Mouse (Mus musculus) myocyte (in vitro differentiated cells): ENCODE results near the gene Tmem132d. TPM values are rescaled to one million over a fixed set of nuclear protein-coding genes. Genes with fewer than 3 reads are reported as not detected.

Experiments used
- H3K27me3 ChIP-seq: one replicate; pipeline ENCODE4 v1.6.1; 2011; ENCODE audit not compliant: control insufficient read depth, insufficient read depth, insufficient read length
- H3K36me3 ChIP-seq: one replicate; pipeline ENCODE4 v1.6.1; 2011; ENCODE audit not compliant: control insufficient read depth, insufficient read depth
- H3K4me2 ChIP-seq: one replicate; pipeline ENCODE4 v1.6.1; 2011; ENCODE audit warnings: low read depth, control low read depth
- H3K4me3 ChIP-seq: one replicate; pipeline ENCODE4 v1.5.1; 2011; ENCODE audit warnings: mild to moderate bottlenecking, control low read depth, moderate library complexity
- H3K79me2 ChIP-seq: one replicate; pipeline ENCODE4 v1.6.1; 2011; ENCODE audit not compliant: control insufficient read depth, insufficient read depth
- H3ac ChIP-seq: one replicate; pipeline ENCODE4 v1.6.1; 2011; ENCODE audit not compliant: control insufficient read depth, insufficient read length
- CEBPB ChIP-seq: IDR thresholded peaks from 2 replicates; pipeline ENCODE4 v1.6.1; 2011; ENCODE audit warnings: mild to moderate bottlenecking, moderate library complexity; ENCODE audit not compliant: poor library complexity, insufficient read depth, severe bottlenecking
- E2F4 ChIP-seq: IDR thresholded peaks from one replicate; pipeline ENCODE4 v1.6.1; 2011; ENCODE audit warnings: mild to moderate bottlenecking, control low read depth, moderate library complexity; ENCODE audit not compliant: insufficient read depth
- MAX ChIP-seq: IDR thresholded peaks from one replicate; pipeline ENCODE4 v1.6.1; 2011; ENCODE audit warnings: low read depth, mild to moderate bottlenecking, control low read depth
- MYOD1 ChIP-seq, 3 experiments: IDR thresholded peaks; one replicate each; pipeline ENCODE4 v1.6.1; 2011; ENCODE audit warnings: control low read depth in 2 of 3, low read depth in 2 of 3, mild to moderate bottlenecking in 2 of 3, moderate library complexity in 1 of 3; ENCODE audit not compliant: insufficient read length in 2 of 3, control insufficient read depth in 1 of 3
- MYOG ChIP-seq, 3 experiments: IDR thresholded peaks; one replicate each; pipeline ENCODE4 v1.6.1; 2011; ENCODE audit warnings: control low read depth in 2 of 3, low read depth in 2 of 3, mild to moderate bottlenecking in 2 of 3; ENCODE audit not compliant: insufficient read length in 2 of 3, control insufficient read depth in 1 of 3, insufficient read depth in 1 of 3
- POLR2A ChIP-seq: IDR thresholded peaks from one replicate; pipeline ENCODE4 v1.6.1; 2011; ENCODE audit warnings: low read depth, mild to moderate bottlenecking, control low read depth, moderate library complexity; ENCODE audit not compliant: insufficient read length
- POLR2AphosphoS2 ChIP-seq: IDR thresholded peaks from one replicate; pipeline ENCODE4 v1.6.1; 2011; ENCODE audit warnings: low read depth, control low read depth; ENCODE audit not compliant: insufficient read length
- REST ChIP-seq: IDR thresholded peaks from one replicate; pipeline ENCODE4 v1.6.1; 2011; ENCODE audit warnings: mild to moderate bottlenecking, control low read depth, moderate library complexity; ENCODE audit not compliant: insufficient read depth, insufficient read length
- SRF ChIP-seq: IDR thresholded peaks from one replicate; pipeline ENCODE4 v1.6.1; 2011; ENCODE audit warnings: low read depth; ENCODE audit not compliant: control insufficient read depth, insufficient read length
- TCF12 ChIP-seq: IDR thresholded peaks from one replicate; pipeline ENCODE4 v1.6.1; 2011; ENCODE audit warnings: mild to moderate bottlenecking, control low read depth; ENCODE audit not compliant: poor library complexity, insufficient read depth, severe bottlenecking
- TCF3 ChIP-seq: IDR thresholded peaks from one replicate; pipeline ENCODE4 v1.6.1; 2011; ENCODE audit warnings: low read depth, control low read depth; ENCODE audit not compliant: insufficient read length
- USF1 ChIP-seq: IDR thresholded peaks from one replicate; pipeline ENCODE4 v1.6.1; 2011; ENCODE audit warnings: low read depth, mild to moderate bottlenecking, control low read depth, moderate library complexity
- polyA plus RNA-seq: library from polyadenylated mRNA; unstranded; fragments of >200 nt; fragmentation: generic; extraction: Trizol; gene quantifications from one replicate; pipeline ENCODE4 v1.2.1, GENCODE M21; 2012; ENCODE audit warnings: missing spikeins

Tmem132d gene
- polyA plus RNA-seq, 1 experiment: not detected

- no peak overlapping the region for H3K4me2 ChIP-seq
- no peak overlapping the region for H3ac ChIP-seq
- no peaks in the 10 kb centered on the region for H3K79me2 ChIP-seq
- no peaks in the 10 kb centered on the region for H3K27me3 ChIP-seq
- H3K4me3 ChIP-seq: no peak overlapping the region
- TF ChIP-seq MAX: no peak
- no peak for TF ChIP-seq CEBPB
- no peaks in the 10 kb centered on the region for H3K36me3 ChIP-seq
Measured at GRCm38 (mm10) chr5:128443848-128444247, 11.0 kb upstream of the Tmem132d start.

GRCm38 (mm10) chr5:128441121-128441520 is 8.2 kb upstream of the Tmem132d start:
- H3K4me2 ChIP-seq: no peak overlapping the region
- H3K79me2 ChIP-seq: no peaks in the 10 kb centered on the region
- H3K27me3 ChIP-seq: no peaks in the 10 kb centered on the region
- no peak for TF ChIP-seq POLR2A
- TF ChIP-seq E2F4: no peak
- no peak for TF ChIP-seq SRF
- no peak for TF ChIP-seq CEBPB
- H3ac ChIP-seq: no peak overlapping the region
- no peaks in the 10 kb centered on the region for H3K36me3 ChIP-seq
- H3K4me3 ChIP-seq: no peak overlapping the region

DNA sequence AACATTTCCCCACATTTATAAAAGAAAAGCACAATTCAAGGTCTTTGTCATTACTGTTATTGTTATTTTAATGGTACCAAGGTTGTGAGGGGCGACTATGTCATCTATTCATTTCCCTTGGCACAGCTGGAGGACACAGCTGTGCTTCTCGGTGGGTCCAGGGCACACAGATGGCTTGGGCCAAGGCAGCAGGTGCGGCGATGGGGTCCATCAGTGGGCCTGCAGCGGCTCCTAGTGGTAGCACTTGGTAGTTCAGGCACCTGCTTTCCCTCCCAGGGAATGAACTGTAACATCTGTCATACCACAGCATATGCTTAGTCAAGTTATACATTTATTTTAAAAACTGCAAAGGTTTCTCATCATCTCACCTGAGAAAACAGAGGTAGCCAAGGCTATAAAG is 7.0 kb upstream of the Tmem132d start:
- Histone ChIP-seq H3K36me3 (no peaks in the 10 kb centered on the region), H3ac (no peak overlapping the region), H3K4me2 (no peak overlapping the region), H3K79me2 (no peaks in the 10 kb centered on the region), H3K27me3 (no peaks in the 10 kb centered on the region), H3K4me3 (no peak overlapping the region)
- TF ChIP-seq TCF3 (no peak), CEBPB (no peak), POLR2A (no peak), SRF (no peak)

DNA sequence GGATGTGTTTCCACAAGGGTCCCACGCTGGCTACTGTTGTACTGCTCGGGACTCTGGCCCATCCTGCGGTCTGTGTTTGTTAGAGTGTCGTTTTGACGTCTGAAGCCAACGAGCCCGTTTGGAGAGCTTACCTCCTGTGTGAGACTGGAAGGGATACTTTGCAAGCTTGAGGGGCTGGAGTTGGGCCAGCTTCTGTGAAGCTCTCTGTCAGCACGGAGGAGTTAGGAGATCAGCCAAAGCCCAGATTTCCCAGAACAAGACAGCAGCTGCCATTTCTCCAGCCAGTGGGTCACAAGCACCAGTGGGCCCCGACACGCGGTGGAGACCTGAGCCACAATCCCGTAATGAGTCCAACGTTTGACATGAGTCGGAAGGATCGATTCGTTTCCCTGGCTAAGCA is 5.2 kb upstream of the Tmem132d start:
- H3K36me3 ChIP-seq: no peaks in the 10 kb centered on the region
- H3K4me2 ChIP-seq: no peak overlapping the region
- H3K79me2 ChIP-seq: no peaks in the 10 kb centered on the region
- H3K4me3 ChIP-seq: no peak overlapping the region
- TF ChIP-seq MYOG (IDR thresholded peaks at IDR 0.05; ENCODE audit: control insufficient read depth in 1 of 3, insufficient read depth in 1 of 3, insufficient read length in 2 of 3, low read depth in 2 of 3) (no peak), USF1 (no peak), MYOD1 (IDR thresholded peaks at IDR 0.05; ENCODE audit: control insufficient read depth in 1 of 3, insufficient read length in 2 of 3, low read depth in 2 of 3) (no peak), REST (no peak), E2F4 (no peak), TCF12 (no peak), CEBPB (no peak), MAX (no peak), SRF (no peak), POLR2AphosphoS2 (no peak)
- H3ac ChIP-seq: no peak overlapping the region
- H3K27me3 ChIP-seq: no peaks in the 10 kb centered on the region

- Histone ChIP-seq H3K36me3 (no peaks in the 10 kb centered on the region), H3K27me3 (no peaks in the 10 kb centered on the region), H3K4me2 (no peak overlapping the region), H3K4me3 (no peak overlapping the region), H3ac (no peak overlapping the region), H3K79me2 (no peaks in the 10 kb centered on the region)
- TF ChIP-seq MAX: no peak
- TF ChIP-seq MYOG (IDR thresholded peaks at IDR 0.05; ENCODE audit: control insufficient read depth in 1 of 3, insufficient read depth in 1 of 3, insufficient read length in 2 of 3, low read depth in 2 of 3): no peak
- TF ChIP-seq CEBPB: no peak
Measured at GRCm38 (mm10) chr5:128436909-128437308, 4.0 kb upstream of the Tmem132d start.

- H3K27me3 ChIP-seq: no peaks in the 10 kb centered on the region
- no peak overlapping the region for H3K4me3 ChIP-seq
- no peaks in the 10 kb centered on the region for H3K36me3 ChIP-seq
- H3ac ChIP-seq: no peak overlapping the region
- H3K79me2 ChIP-seq: no peaks in the 10 kb centered on the region
- H3K4me2 ChIP-seq: no peak overlapping the region
- TF ChIP-seq TCF12 (no peak), POLR2A (no peak), SRF (no peak), MYOG (IDR thresholded peaks at IDR 0.05; ENCODE audit: control insufficient read depth in 1 of 3, insufficient read depth in 1 of 3, insufficient read length in 2 of 3, low read depth in 2 of 3) (no peak), REST (no peak), USF1 (no peak), MAX (no peak), MYOD1 (IDR thresholded peaks at IDR 0.05; ENCODE audit: control insufficient read depth in 1 of 3, insufficient read length in 2 of 3, low read depth in 2 of 3) (no peak), E2F4 (no peak), POLR2AphosphoS2 (no peak), TCF3 (no peak), CEBPB (no peak)
Measured at GRCm38 (mm10) chr5:128435683-128436082, 2.8 kb upstream of the Tmem132d start.
